Mouse (Mus musculus): ENCODE measurements around the gene Lbp. TPM values are rescaled to one million over a fixed set of nuclear protein-coding genes. Genes with fewer than 3 reads are reported as not detected.
A peak's percentile ranks its signal among the peaks of the same experiment; 100 is the strongest.

The Lbp gene
- polyA plus RNA-seq, 1 experiment from 2014 or later, result 5.0 TPM

DNA sequence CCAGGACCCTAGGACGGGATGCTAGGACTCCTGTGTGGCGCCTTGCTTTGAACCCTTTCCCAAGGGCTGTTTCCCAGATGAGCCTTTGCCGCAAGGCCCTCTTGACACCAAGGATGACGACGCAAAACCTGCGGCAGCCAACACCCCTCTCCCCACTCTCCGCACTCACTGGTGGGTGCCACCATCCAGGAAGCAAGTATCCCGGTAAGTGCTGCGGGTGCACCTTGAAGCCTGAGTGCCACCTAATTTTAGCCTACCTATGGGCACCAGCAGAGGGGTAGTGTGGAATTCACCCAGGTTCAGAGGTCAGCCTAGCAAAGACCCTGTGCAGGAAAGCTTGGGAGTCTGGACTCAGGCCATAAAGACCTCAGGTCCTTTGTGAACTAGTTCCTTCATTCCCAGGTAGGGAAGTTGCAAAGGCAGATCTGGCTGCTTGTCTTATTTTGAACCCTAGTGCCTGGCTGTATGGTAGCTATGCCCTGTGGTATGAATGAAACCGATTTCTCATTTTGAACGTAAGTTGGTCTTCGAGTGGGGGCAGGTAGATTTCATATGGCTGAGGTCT is 69.9 kb downstream of the Lbp start:
- Histone ChIP-seq H3K4me2 (replicated peaks) (peak overlapping the region; percentile 53), H3K27me3 (ENCODE audit: control insufficient read depth, insufficient read depth, low read length) (no peaks in the 10 kb centered on the region; the same call in 1 of the 2 replicates), H3K27ac (peak overlapping the region; percentile 90), H3K9me3 (ENCODE audit: control insufficient read depth, low read length) (no peaks in the 10 kb centered on the region), H3K36me3 (replicated peaks; ENCODE audit: control insufficient read depth, insufficient read depth) (peaks cover 26% of the 10 kb centered on the region), H3K9ac (peak overlapping the region; percentile 81), H3K4me3 (replicated peaks; ENCODE audit: low read length) (peak overlapping the region; percentile 64), H3K4me1 (replicated peaks; ENCODE audit: control insufficient read depth, insufficient read depth, low read length) (0 out of 2 replicates have a peak, but pooled peaks cover 13% of the 10 kb centered on the region)
- no peak for DNase-seq (ENCODE audit: low spot score)
- 25% methylated on average over 12 of the region's 12 CpGs for WGBS
- peak; percentile 24; the same call in 1 of the 2 replicates for ATAC-seq (ENCODE audit: low FRiP score)

GRCm38 (mm10) chr2:158376798-158377197 is 70.5 kb downstream of the Lbp start:
- H3K9ac ChIP-seq, result peak overlapping the region; percentile 81
- no peak for DNase-seq (ENCODE audit: low spot score)
- no peaks in the 10 kb centered on the region for H3K9me3 ChIP-seq (ENCODE audit: control insufficient read depth, low read length)
- H3K4me3 ChIP-seq (replicated peaks; ENCODE audit: low read length), result peak overlapping the region; percentile 64
- peak overlapping the region; percentile 53 for H3K4me2 ChIP-seq (replicated peaks)
- peak overlapping the region; percentile 90 for H3K27ac ChIP-seq
- no peak for ATAC-seq (ENCODE audit: low FRiP score)
- peaks cover 32% of the 10 kb centered on the region for H3K36me3 ChIP-seq (replicated peaks; ENCODE audit: control insufficient read depth, insufficient read depth)
- H3K4me1 ChIP-seq (replicated peaks; ENCODE audit: control insufficient read depth, insufficient read depth, low read length), result 0 out of 2 replicates have a peak, but pooled peaks cover 13% of the 10 kb centered on the region
- WGBS, result 65% methylated on average over 7 of the region's 7 CpGs
- H3K27me3 ChIP-seq (ENCODE audit: control insufficient read depth, insufficient read depth, low read length), result no peaks in the 10 kb centered on the region

- 0 out of 2 replicates have a peak, but pooled peaks cover 13% of the 10 kb centered on the region for H3K4me1 ChIP-seq (replicated peaks; ENCODE audit: control insufficient read depth, insufficient read depth, low read length)
- H3K36me3 ChIP-seq (replicated peaks; ENCODE audit: control insufficient read depth, insufficient read depth), result peaks cover 39% of the 10 kb centered on the region
- ATAC-seq (ENCODE audit: low FRiP score) (no peak), DNase-seq (ENCODE audit: low spot score) (no peak)
- H3K4me3 ChIP-seq (replicated peaks; ENCODE audit: low read length), result peak overlapping the region; percentile 64
- H3K4me2 ChIP-seq (replicated peaks), result peak overlapping the region; percentile 53
- H3K27me3 ChIP-seq (ENCODE audit: control insufficient read depth, insufficient read depth, low read length), result no peaks in the 10 kb centered on the region
- no peaks in the 10 kb centered on the region for H3K9me3 ChIP-seq (ENCODE audit: control insufficient read depth, low read length)
- no peak overlapping the region for H3K27ac ChIP-seq
- WGBS, result 91% methylated on average over 1 of the region's 1 CpGs
- 0 out of 2 replicates have a peak overlapping the region, but pooled peaks have one; percentile 33 for H3K9ac ChIP-seq
Observed at GRCm38 (mm10) chr2:158377811-158378210, 71.5 kb downstream of the Lbp start.

DNA sequence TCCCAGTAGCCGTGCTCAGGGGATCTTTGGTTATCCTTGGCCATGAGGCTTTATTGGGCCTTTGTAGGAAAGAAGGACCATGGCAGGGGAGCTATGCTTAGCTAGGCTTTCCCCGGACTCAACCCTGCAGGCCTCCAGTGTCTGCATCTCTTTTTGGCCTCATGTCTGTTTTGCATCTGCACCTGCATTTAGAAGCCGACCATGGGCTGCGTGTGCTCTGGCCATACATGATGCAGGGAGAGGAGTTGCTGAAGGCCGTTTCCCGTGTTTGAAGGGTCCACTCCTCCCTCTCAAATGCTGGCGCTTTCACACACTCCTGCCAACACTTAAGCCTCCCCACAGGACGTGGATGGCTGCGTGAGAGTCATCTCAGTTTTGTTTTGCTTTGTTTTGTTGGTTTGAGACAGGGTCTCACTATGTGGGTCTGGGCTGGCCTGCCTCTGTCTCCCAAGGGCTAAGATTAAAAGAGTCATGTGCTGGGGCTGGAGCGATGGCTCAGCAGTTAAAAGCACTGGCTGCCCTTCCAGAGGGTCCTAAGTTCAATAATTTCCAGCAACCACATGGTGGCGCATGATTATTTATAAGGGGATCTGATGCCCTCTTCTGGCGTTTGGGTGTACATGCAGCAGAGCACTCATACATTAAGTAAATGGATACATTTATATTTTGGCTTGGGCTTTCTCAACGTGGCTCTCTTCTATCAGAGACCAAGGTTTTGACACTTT is 73.2 kb downstream of the Lbp start:
- H3K9ac ChIP-seq, result no peak overlapping the region
- no peak overlapping the region; the same call in 1 of the 2 replicates for H3K27ac ChIP-seq
- H3K4me2 ChIP-seq (replicated peaks), result peak overlapping the region; percentile 13; the same call in 1 of the 2 replicates
- ATAC-seq (ENCODE audit: low FRiP score) (peak; percentile 18; the same call in 1 of the 2 replicates), DNase-seq (ENCODE audit: low spot score) (peak; percentile 87)
- H3K4me1 ChIP-seq (replicated peaks; ENCODE audit: control insufficient read depth, insufficient read depth, low read length), result 0 out of 2 replicates have a peak, but pooled peaks cover 13% of the 10 kb centered on the region
- H3K27me3 ChIP-seq (ENCODE audit: control insufficient read depth, insufficient read depth, low read length), result no peaks in the 10 kb centered on the region
- 46% methylated on average over 13 of the region's 13 CpGs for WGBS
- H3K4me3 ChIP-seq (replicated peaks; ENCODE audit: low read length), result no peak overlapping the region
- H3K9me3 ChIP-seq (ENCODE audit: control insufficient read depth, low read length), result no peaks in the 10 kb centered on the region
- H3K36me3 ChIP-seq (replicated peaks; ENCODE audit: control insufficient read depth, insufficient read depth), result peaks cover 52% of the 10 kb centered on the region

Other genes starting within 250 kb of the Lbp start
- 5.5 and 6.1 TPM in 2 replicates for gene Tgm2, start 160.1 kb upstream of the Lbp start, polyA plus RNA-seq (2014; fragmentation: Nextera tagmentation; extraction: Ambion mirVana)
- 1.6 and 1.7 TPM in 2 replicates for gene D630003M21Rik, start 77.3 kb upstream of the Lbp start, polyA plus RNA-seq (2014; fragmentation: Nextera tagmentation; extraction: Ambion mirVana)
- not detected in 2 replicates for gene Bpi, start 48.4 kb upstream of the Lbp start, polyA plus RNA-seq (2014; fragmentation: Nextera tagmentation; extraction: Ambion mirVana)
- gene Snhg11, start 69.1 kb downstream of the Lbp start, polyA plus RNA-seq (2014; fragmentation: Nextera tagmentation; extraction: Ambion mirVana), result 412 and 543 TPM in 2 replicates
- gene Ralgapb, start 103.4 kb downstream of the Lbp start, polyA plus RNA-seq (2014; fragmentation: Nextera tagmentation; extraction: Ambion mirVana), result 29.7 and 34.7 TPM in 2 replicates
- gene Adig, start 196.1 kb downstream of the Lbp start, polyA plus RNA-seq (2014; fragmentation: Nextera tagmentation; extraction: Ambion mirVana), result not detected in 2 replicates
- gene Arhgap40, start 206.3 kb downstream of the Lbp start, polyA plus RNA-seq (2014; fragmentation: Nextera tagmentation; extraction: Ambion mirVana), result 1.5 TPM in 2 replicates